Mouse (Mus musculus): ENCODE measurements at regions not wholly inside any gene's neighbourhood (a gene's known extent, or its start where the extent isn't known, plus 50 kb on each side); places are given as distances from the start of the nearest gene placed in this dataset.
A peak's percentile ranks its signal among the peaks of the same experiment; 100 is the strongest.

DNA sequence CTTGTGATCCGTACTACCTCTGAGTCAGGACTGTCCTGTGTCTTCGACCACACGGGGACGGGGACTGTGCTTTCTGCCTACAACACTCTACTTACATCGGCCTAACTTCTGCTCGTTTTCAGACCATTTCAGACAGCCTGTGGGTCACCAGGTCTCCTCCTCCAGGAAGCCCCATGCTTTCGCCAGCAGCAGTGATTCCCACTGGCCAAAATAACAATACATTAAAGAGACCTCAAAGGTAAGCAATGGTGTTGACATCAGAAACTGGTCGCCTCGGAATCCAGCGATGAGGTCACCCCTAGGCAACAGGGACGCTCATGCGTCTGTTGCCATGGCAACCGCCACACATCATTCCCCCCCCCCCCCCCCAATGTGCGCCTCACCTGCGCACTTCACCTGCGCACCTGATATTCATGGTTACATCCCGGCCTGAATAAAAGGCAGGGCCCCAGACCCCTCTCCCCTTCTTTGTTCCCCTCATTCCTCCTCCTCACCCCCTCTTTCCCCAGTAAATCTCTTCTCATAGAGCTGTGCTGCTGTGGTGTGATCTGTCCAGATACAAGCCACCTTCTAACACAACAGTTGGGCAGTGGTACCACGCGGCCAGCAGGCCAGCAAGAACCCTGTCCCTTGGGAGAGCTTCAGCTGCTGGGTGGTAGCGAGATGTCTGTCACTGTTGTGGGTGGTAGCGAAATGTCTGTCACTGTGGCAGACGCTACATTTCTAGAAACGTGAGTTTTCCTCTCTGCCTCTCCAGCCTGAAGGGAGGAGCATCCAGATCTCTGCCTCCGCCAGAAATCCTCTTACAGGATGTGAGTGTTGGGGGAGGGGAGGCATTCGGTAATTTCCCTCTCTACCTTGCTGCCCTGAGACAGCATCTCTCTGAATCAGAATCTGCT is 145.0 kb downstream of the Setd4 start:
- DNase-seq (ENCODE audit: low spot score in 2 of 2) = no peak

- no peak for DNase-seq (ENCODE audit: low spot score in 2 of 2)
These were observed 145.8 kb downstream of the Setd4 start for GRCm38 (mm10) chr16:93458011-93458585.

- no peak for DNase-seq (ENCODE audit: low spot score in 2 of 2)
These were observed 147.0 kb downstream of the Setd4 start for GRCm38 (mm10) chr16:93456706-93457425.

DNA sequence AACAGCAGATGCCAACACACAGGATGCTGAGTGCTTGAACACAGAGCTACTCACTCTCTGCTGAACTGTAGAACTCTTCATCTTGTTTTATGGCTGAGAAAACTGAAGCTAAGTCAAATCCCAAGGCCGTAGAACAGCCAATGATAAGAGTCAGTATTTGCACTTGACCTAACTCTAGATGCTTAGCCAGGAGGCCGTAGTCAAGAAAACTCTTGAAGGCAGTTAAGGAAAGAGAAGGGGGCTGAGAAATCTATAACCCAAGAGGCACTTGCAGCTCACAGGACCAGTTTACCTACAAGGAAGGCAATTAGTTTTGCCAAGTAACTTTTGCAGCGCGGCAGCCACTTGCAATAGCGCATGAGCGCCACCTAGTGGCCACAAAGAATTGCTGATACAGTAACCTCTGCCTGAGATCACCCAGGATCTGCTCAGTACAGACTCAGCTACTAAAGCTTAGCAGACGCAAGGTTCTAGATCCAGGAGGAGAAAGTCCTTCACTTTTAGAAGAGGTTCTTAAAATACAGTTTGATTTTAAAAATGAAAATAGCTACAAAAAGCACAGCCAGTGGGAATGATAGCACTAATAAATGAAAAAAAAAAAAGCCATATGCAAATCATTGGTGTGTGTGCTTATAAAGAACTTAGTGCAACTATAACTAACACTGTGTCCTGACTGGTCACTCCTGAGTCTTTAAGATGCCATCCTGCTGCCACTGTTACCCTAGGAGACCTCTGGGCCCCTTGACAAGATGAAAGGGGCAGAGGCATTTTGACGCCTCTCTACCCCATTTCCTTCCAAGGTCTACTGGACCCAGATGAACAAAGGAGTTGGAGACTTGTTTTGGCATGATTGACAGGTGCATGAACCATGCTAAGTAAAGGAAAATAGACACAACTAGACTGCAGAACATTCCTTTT is 149.5 kb downstream of the Setd4 start:
- peak; percentile 64 to 86 for DNase-seq (ENCODE audit: low spot score in 2 of 2)

DNA sequence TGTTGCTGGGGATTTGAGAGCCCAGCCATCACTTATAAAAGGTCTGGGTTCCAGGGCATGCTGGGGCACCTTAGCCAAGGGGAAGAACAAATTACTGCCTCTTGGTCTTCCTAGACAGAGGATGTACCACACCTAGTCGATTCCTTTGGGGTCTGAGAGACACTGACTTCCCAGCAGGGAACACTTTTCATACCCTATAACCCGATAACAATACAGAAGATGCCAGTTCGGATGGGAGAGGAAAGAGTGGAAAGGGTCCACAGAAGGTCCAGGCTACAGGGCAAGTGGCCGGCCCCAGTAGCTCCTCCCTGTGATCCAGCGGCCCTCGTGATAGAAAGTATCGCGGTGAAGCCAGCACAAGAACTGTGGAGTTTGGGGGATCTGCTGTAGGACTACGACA is 150.8 kb downstream of the Setd4 start:
- no peak for DNase-seq (ENCODE audit: low spot score in 2 of 2)

DNA sequence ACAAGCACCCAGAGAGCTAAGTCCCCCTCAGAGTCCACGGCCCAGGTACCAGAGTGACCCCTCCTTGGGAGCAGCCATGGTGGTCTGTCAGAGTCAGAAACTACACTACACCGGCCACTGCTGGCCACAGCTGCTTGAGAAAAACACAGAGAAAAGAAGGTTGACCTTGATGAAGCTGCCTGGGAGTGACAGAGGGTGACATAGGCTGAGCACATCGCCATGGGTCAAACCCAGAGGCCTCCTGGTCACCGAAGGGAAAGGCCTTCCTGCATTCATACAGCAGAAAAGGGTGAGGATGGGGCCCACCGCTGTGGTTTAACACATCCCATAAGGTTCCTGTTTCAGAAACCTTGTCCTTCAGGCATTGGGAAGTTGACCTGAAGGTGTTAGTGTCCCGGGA is 153.0 kb downstream of the Setd4 start:
- no peak for DNase-seq (ENCODE audit: low spot score in 2 of 2)

GRCm38 (mm10) chr16:93449925-93450324 is 153.9 kb downstream of the Setd4 start:
- DNase-seq (ENCODE audit: low spot score in 2 of 2) = no peak

DNA sequence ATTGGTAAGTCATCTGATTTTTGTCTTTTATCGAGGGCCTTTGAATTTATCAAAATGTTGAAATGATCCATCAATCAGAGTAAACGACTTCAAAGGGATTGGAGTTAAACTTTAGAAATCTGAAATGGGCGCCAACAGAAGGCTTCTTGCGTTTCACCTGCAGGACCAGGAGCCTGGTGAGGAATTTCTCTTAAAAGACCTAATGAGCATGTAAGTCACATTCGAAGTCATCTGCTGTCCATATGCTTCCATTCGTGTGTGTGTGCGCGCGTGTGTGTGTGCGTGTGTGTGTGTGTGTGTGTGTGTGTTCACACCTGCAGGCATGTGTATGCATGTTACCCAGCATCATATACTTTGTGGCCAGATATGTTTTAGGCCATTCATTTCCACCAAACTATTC is 155.7 kb downstream of the Setd4 start:
- no peak for DNase-seq (ENCODE audit: low spot score in 2 of 2)

DNA sequence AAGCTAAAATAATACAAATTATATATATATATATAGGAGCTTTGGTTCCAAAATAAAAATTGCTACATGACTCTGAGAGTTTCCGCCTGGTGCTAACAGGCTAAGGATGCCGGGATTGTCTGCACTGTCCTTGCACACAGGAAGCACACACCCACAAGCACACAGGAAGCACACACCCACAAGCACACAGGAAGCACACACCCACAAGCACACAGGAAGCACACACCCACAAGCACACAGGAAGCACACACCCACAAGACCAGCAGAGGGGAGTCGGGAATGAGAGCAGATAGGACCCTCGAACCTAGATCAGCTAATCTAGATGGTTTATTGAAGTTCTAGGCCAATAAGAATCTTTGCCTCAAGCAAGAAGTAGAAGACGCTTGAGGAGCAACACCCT is 156.9 kb downstream of the Setd4 start:
- DNase-seq (ENCODE audit: low spot score in 2 of 2) = no peak

- DNase-seq (ENCODE audit: low spot score in 2 of 2) = no peak
These were observed 157.7 kb downstream of the Setd4 start for GRCm38 (mm10) chr16:93446206-93446605.

- DNase-seq (ENCODE audit: low spot score in 2 of 2) = no peak
These were observed 161.0 kb downstream of the Setd4 start for GRCm38 (mm10) chr16:93442837-93443236.

DNA sequence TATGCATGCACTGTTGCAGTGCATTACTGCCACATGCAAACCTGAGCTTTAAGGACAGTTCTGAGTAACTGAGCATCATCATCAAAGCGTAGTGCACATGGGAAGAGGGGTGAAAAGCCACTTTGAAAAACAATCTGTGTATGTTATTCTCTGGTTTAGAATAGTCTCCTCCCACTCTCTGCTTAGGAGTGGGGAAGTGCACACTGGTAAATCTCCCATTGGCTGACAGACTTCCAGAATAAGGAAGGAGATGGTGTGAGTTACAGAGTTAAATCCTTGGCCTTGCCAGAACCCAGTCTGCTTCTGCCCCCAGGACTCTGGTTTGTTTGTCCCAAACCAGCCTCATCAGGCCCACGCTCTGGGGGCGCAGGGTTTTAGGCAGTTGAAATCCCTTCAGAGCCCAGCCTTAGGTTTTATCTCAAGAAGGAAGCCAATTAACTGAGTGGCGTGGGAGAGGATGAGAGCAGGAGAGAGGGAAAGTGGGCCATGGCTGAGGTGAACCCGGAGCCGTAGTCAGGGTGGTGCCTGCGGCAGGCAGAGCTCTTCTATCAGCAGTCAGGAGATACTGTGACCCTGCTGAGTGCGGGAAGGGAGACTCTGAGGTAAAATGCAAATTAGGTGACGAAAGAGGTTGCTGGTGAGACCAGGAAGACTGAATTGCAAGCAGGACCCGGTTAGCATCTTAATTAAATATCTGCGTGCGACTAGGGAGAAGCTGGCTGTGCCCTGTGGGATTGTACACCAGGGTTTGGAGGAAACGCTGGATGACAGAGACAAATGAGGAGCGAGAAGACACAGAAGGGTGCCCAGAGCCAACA is 166.0 kb downstream of the Setd4 start:
- DNase-seq (ENCODE audit: low spot score in 2 of 2) = no peak

GRCm38 (mm10) chr16:93436732-93437131 is 167.1 kb downstream of the Setd4 start:
- DNase-seq (ENCODE audit: low spot score in 2 of 2) = no peak

- no peak for DNase-seq (ENCODE audit: low spot score in 2 of 2)
These were observed 172.5 kb downstream of the Setd4 start for GRCm38 (mm10) chr16:93431316-93431715.

GRCm38 (mm10) chr16:93429324-93429781 is 174.5 kb downstream of the Setd4 start:
- DNase-seq (ENCODE audit: low spot score in 2 of 2) = peak in 1 of 2 experiments; percentile 55

DNA sequence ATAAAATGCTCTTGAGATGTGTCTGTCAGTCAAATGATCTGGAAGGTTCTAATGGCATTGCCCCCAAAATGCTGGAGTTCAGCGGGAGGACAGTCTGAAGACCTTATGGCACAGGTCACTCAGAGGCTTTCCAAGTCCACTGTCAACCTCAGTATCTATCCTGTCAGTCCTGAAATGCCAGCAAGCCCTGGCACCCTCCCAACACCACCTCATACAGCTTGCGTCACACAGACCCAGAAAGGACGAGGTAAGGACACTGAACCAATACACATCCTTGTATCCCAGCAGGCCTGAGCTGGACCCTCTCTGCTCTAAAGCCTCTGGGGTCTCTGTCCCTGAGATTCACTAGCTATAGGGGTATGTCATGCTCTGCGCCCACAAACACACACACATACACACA is 176.6 kb downstream of the Setd4 start:
- DNase-seq (ENCODE audit: low spot score in 2 of 2) = no peak

DNA sequence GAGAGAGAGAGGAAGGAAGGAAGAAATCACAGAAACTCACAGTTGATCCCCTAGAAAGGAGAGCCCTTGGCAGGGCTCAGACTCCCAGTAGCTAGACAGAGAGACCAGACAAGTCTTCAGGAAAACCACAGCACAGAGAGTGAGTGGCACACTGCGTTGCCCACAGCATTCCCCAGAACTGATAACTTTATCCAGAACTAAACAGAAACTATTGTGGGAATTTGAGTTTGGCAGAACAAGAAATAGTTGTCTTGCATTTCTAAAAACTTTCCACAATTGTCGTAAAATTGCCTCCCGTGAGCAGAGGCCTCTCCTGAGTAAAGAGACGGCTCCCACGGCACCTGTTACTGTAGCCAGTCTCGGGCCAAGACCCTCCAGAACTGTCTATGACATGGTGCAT is 178.1 kb downstream of the Setd4 start:
- no peak for DNase-seq (ENCODE audit: low spot score in 2 of 2)

GRCm38 (mm10) chr16:93423174-93423573 is 180.7 kb downstream of the Setd4 start:
- DNase-seq (ENCODE audit: low spot score in 2 of 2) = peak in 1 of 2 experiments; percentile 8

- no peak for DNase-seq (ENCODE audit: low spot score in 2 of 2)
These were observed 181.6 kb downstream of the Setd4 start for GRCm38 (mm10) chr16:93422221-93422620.

GRCm38 (mm10) chr16:93418246-93418645 is 185.6 kb downstream of the Setd4 start:
- peak in 1 of 2 experiments; percentile 13 for DNase-seq (ENCODE audit: low spot score in 2 of 2)
